Mouse (Mus musculus): ENCODE data around the gene Car6.

Gene Car6

DNA sequence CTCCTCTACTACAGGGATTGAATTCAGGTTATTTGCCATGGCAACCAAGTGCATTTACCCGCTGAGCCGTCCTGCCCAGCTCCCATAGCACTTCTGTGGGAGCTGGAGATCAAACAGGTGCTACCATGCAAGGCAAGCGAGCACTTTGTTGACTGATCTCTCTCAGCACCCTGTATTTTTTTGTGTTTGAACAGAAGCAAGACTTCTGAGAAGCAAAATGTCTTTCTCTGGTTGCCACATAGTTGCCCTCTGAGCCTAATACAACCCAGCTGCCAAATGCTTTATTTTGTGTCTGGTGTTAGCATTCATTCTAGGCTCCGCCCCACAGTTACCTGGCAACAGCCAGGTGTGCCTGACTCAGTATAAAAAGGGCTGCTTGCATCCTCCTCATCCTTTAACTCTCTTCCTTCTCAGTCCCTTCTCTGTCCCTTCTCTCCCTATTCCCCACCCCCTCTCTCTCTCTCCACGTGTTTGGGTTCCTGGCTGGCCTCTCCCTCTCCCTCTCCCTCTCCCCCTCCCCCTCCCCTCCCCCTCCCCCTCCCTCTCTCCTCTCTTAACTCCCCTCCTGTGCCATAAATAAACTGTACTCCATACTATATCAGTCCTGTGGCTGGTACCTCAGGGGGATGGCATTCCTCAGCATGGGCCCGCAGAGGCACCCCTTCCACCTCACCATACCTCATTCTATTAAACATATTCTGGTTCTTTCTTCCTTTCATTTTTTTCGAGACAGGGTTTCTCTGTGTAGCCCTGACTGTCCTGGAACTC is 27.6 kb upstream of the Car6 start:
- no peak for DNase-seq

DNA sequence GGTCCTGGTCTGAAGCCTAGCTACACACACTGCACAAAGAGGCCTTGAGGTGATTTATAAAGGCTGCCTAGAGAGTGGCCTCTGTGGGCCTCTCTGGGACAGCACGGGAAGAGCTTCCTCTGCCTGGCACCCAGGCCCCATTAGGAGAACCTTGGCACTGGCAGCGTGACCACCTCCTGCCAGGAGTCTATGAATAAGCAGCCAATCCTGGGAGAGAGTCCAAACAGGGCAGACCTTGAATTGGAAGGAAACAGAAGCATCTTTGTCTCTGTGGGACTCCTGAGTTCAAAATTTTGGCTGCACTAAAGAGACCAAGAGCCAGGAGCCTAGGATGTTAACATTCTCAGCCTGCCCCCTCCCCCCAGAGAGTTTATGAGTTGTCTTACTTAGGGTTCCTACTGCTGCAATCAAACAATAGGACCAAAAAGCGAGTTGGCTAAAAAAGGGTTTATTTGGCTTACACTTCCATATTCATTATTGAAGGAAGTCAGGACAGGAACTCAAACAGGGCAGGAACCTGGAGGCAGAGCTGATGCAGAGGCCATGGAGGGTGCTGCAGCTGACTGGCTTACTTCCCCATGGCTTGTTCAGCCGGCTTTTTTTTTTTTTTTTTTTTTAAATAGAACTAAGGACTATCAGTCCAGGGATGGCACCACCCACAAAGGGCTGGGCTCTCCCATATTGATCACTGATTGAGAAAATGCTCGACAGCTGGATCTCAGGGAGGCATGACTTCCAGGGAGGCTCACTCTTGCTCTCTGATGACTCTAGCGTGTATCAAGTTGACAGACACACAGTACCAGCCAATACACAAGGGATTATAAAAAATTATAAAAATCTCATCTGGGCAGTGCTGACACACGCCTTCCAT is 25.9 kb upstream of the Car6 start:
- peak; percentile 70 for DNase-seq

DNA sequence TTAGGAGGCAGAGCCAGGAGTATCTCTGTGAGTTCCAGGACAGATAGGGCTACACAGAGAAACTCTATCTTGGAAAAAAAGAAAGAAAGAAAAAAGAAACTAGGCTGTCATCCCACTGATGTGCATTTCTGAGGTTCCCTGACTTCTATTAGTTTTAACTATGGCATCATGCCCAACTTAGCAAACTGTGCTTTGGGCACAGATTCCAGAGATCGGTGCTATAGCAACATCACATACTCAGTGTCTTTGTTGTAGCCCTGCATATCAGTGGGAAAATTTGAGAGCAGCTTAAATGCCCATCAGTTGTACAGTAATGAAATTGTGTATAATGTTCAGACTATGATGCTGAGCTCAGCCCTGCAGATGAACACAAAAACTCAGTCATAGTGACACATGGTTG is 24.6 kb upstream of the Car6 start:
- DNase-seq = no peak

DNA sequence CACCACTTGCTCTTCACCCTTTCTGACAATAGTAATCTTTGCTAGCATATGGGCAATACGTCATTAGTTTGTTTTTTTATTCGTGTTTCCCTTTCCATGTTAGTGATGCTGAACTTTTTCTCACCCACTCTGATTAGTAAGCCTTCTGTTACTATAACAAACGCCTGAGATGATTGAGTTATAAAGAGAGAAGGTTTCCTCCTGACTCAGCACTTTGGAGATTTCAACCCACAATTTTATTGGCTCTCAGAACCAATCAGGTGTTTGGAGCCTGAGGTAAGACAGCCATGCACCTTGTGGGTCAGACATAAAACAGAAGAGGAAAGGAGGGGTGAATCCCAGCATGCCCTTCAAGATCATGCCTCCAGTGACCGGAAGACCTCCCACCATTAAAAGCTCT is 22.7 kb upstream of the Car6 start:
- no peak for DNase-seq

DNA sequence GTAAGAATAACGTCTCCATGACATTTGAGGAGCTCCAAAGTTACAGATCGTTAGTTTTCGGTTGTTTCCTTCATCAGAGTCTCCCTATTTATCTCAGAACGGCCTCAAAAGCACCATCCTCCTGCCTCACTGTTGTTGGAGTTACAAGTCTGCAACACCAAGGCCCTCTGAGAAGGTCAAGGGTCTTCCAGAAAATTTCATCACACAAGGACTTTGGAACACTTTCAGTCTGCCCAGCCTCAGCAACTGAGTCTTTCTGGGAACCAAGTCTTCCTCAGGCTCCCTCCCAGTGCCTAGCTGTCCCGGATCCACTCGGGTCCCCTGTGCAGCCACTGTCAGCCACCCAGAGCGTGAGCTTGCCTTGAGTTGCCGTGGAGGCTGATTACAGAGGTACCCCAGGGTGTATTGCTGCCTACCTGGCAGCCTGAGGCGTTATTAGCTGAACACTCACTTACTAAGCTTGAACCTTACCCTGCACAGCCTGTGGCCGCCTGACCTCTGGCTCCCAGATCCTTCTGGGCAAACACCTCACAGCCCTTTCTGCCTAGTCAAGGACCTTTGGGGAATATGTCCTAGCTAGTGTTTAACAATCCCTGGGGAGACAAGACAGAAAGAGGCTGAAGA is 20.0 kb upstream of the Car6 start:
- peak; percentile 77 for DNase-seq

DNA sequence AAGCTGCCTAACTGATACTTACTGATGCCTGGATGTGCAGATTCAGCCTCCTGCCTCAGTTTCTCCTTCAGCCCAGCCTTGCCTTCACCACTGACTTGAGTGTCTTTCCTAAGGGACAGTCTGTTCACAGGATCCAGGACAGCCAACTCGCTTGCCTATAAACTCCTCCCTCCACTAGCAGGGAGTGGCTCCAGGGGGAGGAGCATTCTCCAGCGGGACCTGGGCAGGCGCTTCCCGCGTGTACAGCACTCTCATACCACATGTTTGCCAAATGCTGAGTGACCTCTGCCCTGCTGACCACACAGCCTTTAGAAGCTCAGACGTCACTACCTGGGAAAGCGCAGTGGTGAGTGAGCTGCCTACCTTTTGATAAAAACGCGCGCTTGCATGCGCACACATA is 19.5 kb upstream of the Car6 start:
- peak; percentile 85 for DNase-seq

DNA sequence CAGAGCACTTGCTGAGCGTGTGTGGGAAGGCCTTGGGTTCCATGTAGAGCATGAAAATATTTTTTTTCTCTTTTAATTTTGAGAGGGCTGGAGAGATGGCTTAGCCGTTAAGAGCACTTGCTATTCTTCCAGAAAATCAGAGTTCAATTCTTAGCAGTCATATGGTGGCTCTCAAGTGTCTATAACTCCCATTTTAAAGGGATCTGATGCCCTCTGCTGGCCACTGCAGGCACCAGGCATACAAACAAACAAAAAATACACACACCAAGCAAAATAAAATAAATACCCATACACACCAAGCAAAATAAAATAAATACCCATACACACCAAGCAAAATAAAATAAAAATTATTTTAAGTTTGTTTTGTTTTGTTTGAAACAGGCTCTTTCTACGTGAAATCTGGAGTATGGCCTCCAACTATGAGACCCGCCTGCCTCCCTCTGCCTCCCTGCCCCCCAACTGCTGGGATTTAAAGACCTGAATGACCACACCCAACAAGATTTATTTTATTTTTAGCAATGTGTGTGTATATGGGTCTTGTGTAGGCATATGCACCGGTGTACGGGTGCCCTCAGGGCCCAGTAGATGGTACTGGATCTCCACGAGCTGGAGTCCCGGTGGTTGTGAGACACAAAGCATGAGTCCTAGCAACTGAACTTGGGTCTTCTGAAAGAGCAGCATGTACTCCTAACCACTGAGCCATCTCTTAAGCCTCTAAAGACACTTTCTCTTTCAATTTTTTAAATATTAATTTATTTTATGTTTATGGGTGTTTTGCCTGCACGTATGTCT is 18.6 kb upstream of the Car6 start:
- peak; percentile 67 for DNase-seq

DNA sequence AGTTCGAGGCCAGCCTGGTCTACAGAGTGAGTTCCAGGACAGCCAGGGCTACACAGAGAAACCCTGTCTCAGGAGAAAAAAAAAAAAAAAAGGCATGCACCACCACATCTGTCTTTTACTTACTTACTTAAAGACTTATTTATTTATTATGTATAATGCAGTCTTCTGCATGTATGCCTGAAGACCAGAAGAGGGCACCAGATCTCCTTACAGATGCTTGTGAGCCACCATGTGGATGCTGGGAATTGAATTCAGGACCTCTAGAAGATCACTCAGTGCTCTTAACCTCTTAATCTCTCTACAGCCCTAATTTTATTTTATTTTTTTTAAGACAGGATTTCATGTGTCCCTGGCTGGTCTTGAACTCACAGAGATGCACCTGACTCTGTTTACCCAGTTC is 16.8 kb upstream of the Car6 start:
- DNase-seq = no peak

DNA sequence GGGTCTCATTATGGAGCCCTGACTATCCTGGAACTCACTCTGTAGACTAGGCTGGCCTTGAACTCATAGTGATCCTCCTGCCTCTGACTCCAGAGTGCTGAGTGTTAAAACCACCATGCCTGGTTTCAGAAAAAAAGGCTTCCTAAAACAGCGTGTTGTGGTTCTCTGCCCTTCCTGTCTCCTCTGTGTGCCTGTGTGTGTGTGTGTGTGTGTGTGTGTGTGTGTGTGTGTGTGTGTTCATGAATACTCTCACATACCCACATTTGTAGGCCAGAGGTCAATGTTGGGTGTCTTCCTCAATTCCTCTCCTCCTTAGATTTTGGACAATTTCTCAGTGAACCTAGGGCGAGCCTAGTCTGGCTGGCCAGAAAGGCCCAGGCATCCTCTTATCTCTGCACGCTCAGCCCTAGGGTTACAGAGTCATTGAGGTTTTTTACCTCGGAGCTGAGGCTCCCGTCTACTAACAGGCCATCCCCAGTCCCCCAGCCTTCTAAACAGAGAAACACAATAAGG is 16.0 kb upstream of the Car6 start:
- no peak for DNase-seq

DNA sequence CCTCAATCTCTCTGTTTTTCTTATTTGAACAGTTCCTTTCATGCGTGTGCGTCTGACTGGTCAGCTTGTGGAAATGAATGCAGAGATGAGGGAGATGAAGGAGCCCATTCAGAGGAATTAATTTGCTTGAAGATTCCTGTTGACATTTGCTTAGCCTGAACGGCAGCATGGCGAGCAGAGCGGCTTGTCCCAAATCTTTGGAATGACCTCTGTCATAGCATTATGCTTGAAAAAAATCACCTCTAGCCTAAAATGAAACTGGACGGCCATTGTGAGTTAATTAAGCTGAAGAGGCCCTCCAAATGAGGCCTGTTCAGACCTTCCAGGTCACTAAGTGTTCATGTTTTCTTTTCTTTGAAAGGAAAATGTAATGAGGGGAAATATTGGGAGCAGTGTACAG is 15.3 kb upstream of the Car6 start:
- DNase-seq = no peak

DNA sequence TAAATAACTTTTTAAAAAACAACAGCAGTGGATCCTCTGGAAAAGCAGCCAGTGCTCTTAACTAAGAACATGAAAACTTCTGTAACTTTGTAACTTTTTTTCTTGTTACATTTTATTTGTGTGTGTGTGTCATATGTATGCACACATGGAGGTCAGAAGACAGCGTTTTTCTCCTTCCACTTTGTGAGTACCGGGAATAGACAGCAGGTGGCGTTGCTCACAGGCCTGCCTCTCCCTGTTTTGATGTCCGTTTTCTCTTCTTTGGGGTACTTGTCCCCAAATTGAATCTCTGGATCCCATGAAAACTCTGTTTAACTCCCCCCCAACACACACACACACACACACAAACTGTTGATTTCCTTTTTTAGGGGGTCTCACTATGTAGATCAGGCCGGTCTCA is 12.8 kb upstream of the Car6 start:
- no peak for DNase-seq

DNA sequence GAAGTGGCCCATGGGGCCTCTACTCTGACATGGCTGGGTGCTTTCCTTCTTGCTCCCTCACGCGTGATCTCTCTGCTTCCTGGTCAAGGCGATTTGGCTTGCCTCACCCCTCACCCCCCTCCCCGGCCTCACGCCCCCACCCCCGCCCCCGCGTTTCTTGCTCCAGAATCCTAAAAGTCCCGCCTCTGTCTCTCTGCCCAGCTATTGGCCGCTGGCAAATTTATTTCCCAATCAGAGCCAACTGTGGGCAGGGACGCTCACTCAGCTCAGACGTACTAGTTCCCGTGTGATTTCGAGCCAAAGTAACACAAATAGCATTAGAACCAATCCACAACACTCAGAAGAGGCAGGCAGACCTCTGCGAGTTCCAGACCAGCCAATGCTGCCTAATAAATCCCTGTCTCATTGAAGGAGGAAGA is 11.4 kb upstream of the Car6 start:
- peak; percentile 44 for DNase-seq

DNA sequence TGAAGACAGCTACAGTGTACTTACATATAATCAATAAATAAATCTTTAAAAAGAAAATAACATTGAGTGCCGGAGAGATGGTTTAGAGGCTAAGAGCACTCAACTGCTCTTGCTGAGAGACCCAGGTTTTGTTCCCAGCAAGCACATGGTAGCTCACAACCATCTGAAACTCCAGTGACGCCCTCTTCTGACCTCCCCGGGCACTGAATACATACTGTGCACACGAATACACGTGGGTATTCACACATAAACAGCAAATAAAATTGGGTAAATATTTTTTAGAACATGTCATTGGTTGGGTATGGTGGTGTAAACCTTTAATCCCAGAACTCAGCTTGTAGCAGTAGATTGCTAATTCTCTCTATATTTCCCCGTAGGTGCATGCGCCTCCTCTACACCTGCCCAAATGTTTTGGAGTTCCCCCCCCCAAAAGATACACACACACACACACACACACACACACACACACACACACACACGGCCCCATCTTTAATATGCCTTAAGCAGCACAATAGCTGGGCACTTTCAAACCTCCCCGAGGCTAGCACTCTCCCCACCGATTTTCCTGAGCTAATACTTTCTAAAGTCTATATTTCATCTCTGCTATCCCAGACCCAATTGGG is 10.9 kb upstream of the Car6 start:
- DNase-seq = no peak

DNA sequence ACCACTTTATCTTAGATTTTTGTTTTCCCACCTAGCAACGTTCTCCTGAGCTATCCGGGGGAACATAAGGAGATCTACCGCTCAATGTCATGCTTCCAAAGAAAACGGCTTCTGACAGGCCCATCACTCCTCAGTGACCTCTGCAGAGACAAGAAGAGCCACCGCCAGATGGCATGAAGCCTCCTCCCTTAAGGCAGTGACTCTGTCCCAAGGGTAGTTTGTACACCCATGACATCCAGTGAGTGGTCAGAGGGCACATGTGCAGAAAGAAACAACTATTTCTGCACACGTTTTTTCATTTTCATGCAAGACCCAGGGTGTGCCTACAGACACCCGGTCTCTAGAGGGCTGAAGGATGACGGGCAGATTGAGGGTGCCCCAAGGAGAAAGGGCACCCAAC is 9.2 kb upstream of the Car6 start:
- DNase-seq = no peak

DNA sequence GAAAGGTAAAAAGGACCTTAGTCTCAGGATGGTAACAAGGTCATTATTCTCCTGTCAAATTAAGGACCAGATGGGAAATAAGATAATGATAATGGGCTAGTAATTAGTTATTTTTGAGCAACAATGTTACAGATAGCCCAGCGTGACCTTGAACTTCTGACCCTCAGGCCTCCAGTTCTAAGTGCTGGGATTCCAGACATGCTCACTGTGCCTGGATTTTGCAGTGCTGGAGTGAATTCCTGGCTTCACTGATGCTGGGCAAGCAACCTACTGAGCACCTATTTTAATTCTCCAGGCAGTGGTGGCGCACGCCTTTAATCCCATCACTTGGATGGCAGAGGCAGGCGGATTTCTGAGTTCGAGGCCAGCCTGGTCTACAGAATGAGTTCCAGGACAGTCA is 8.6 kb upstream of the Car6 start:
- no peak for DNase-seq

DNA sequence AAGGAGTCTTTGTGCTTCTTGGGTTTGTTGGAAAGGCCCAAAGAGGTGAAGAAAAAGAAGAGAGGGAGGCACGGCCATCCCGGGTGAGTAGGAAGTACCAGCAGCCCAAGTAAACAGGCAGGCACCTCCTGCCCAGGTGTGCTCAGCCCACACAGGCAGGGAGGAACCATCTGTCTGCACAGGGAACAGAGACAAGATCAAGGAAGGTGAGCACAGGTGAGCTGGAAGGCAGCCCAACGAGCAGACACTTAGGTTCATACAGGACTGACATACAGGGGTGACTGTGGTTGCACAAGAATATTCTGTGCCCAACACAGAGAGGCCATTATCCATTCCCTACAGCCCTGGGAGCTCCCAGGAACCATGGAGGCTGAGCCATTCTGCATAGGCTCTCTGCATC is 3.7 kb upstream of the Car6 start:
- no peak for DNase-seq

DNA sequence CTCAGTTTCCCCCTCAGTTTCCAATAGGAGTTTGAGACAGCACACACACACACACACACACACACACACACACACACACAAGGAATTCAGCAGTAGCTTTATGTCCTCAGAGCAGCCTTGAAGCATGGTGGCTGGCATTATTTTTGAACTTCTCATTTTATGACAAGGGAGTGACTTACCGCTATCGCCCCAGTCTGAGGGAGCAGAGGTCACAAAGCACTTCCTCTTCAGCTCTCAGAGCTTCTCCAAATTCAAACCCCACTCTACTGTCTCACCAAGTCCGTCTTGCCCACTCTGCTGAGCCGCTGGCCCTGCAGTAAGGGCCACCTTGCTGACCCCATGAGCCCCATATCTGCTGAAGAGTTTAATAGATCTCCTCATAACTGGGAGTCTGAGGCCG is 1.6 kb upstream of the Car6 start:
- no peak for DNase-seq

DNA sequence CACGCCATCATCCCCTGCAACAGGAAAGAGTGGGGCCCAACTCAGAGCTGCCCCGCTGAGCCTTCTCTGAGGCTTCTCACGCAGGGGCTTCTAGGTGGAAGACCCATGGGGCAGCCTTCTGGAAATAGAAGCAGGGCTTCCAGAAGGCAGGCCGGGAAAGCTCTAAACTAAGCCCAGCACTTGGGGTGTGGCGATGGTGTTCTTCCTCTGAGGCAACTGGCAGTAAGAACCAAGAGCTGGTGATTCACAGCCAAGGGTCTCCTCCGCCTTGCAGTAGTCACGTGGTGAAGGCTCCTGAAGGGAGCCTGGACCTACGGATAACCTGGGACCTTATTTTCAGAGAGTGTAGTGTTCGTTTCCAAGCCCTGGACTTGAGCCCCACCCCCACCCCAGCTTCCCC is 2.9 kb downstream of the Car6 start:
- DNase-seq = no peak

DNA sequence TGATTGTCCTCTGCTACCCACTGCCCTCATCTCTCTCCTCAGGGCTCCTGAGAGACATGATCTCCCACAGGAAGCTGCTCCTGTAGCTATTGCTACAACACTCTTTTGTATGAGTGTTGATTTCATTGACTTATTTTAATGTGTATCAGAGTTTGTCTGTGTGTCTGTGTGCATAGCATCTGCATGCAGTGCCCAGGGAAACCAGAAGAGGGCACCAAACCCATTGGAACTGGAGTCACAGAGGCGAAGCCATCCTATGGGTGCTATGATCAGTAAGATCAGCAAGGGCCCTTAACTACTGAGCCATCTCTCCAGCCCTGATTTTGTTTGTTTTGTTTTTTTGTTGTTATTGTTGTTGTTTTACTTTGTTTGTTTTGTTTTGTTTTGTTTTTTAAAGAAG is 7.2 kb downstream of the Car6 start:
- peak; percentile 57 for DNase-seq

DNA sequence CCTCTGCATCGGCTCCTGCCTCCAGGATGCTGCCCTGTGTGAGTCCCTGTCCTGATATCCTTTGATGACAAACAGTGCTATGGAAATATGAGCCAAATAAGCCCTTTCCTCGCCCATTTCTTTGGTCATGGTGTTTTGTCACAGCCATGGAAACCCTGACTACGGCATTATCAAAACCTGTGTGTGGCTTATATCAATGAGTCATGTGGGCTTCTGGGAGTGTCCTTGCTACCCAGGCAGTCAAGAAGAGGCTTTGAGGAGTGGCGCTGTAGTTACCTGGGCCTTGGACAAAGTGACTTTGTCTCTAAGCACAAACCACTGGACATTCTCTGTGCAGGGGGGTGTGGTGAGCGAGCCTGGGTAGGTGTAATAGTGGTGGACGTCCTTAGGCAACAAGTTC is 8.9 kb downstream of the Car6 start:
- no peak for DNase-seq

DNA sequence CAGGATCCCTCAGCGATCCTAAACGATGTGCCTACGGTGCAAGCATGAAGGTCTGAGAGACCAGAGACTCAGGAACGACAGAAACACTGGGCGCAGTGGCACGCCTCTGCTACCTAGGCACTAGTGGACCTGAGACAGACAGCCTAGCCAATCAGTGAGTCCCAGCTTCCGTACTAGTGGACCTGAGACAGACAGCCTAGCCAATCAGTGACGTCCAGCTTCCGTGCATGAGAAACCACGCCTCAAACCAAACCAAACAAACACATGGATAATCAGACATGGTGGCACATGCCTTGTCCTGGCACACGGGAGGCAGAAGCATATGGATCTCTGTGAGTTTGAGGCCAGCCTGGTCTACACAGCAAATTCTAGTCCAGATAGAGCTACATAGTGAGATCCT is 12.9 kb downstream of the Car6 start:
- DNase-seq = no peak

DNA sequence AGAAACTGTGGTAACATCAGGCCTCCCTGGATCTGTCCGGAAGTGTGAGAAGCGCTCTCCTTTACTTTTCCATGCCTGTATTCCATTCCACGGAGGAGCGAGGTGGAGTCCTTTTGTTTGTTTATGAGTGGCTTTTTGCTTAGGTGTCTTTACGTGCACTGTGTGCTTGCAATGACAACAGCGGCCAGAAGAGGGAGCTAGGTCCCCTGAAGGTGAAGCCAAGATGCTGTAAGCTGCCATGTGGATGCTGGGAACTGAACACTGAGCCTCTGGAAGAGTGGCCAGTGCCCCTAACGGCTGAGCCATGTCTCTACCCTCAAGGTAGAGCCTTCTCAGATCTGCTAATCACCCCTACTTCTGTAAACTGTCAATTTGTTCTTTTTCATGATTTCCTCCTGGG is 19.8 kb downstream of the Car6 start:
- DNase-seq = no peak

DNA sequence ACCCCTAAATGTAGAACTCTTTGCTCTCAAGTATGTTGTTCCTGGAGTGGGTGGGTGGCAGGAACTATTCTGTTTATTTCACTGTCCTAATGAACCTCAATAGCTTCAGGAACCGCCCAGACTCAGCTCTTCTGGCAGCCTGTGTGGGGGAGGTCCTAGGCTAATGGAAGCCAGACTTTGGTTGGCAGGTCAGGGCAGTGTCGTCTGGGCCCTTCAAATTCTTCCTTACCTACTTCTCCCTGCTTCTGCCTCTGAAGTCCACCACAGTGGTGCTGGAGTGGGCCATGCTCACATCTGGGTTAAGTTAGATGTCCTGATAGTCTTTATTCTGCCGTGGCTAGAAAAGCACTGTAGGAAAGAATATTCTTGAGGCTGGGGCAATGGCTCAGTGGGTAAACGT is 23.0 kb downstream of the Car6 start:
- no peak for DNase-seq
